Mouse (Mus musculus) embryo, embryonic 11.5 days (tissue): ENCODE results near the gene Rab26.

ENCODE experiments used
- DNase-seq: peaks from one replicate; pipeline ENCODE4 v3.0.0-alpha.2; 2012; ENCODE audit warnings: low read depth, low spot score

Gene Rab26

GRCm38 (mm10) chr17:24478663-24479380 lies 55.2 kb downstream of the Rab26 start, which contains the start of gene Mlst8:
Mlst8 (minus strand) TSS chr17:24479078.
- peak; percentile 94 for DNase-seq

DNA sequence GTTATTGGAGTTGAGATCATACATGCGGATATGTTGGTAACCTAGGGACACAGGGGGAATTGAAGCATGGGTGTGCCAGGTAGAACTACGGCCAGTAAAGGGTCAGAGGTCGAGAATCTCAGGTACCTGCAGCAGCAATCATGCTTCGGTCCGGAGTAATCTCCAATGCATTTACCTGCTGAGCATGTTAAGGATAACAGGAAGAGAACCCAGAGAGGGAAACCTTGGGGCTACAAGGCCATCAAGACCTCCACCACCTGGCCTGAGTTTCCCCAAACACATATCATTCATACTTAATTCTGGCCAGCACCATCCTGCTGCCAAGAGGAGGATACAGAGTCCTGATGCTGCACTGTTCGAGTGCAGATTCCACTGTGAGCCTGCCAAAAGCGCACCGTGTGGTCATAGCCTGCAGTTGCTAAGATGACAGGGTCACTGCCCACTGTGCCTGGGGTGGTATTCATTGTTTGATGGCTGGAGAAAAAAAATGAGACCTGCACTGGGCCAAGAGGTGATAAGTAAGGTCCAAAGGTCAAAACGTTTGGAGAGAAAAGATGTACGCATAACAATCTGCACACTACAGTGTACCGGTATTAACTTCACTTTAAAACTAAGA lies 55.9 kb downstream of the Rab26 start:
- DNase-seq, result no peak
